Mouse (Mus musculus) embryonic stem cell, embryonic (primary cell): ENCODE measurements around the gene Prss56.

ENCODE experiments used
- CTCF ChIA-PET, 4 experiments: fragments of 300-600 bp in 2 of 4; fragments of 350-600 bp in 2 of 4; sonication (Branson Sonifier 250); formaldehyde crosslinking; loops; one replicate each; lab custom pipeline; 2022; ENCODE audit warnings: inconsistent platforms in 2 of 4; lab: Charles Lee
- POLR2A ChIA-PET, 4 experiments: fragments of 300-600 bp in 2 of 4; fragments of 350-600 bp in 2 of 4; sonication (Branson Sonifier 250); formaldehyde crosslinking; loops; one replicate each; lab custom pipeline; 2022; ENCODE audit warnings: antibody characterized with exemption in 4 of 4, inconsistent platforms in 1 of 4; lab: Charles Lee

Prss56 gene

GRCm38 (mm10) chr1:87204465-87204864 lies 21.4 kb downstream of the Prss56 start, which contains the start of gene Chrng:
Chrng (plus strand) TSS chr1:87204657.
- CTCF ChIA-PET: interaction anchor here in 2 of 4 experiments (2.1 to 7.0 kb wide), 3 partner anchors 17 to 18 kb away, joined by 5 to 40 read pairs (median 30); no protein-coding TSS in a partner anchor
- POLR2A ChIA-PET: interaction anchor here in 1 of 4 experiments (0.6 kb wide), 1 partner anchor 25 kb away, joined by 4 read pairs; no protein-coding TSS in a partner anchor

GRCm38 (mm10) chr1:87205038-87205437 lies 21.9 kb downstream of the Prss56 start:
- POLR2A ChIA-PET: interaction anchor here in 1 of 4 experiments (0.5 to 3.2 kb wide), 6 partner anchors 10 to 640 kb away, joined by 3 to 16 read pairs (median 4); no protein-coding TSS in a partner anchor
- CTCF ChIA-PET: interaction anchor here in 3 of 4 experiments (0.5 to 7.0 kb wide), 3 partner anchors 18 to 58 kb away, joined by 5 to 40 read pairs (median 6); no protein-coding TSS in a partner anchor

- ChIA-PET POLR2A (interaction anchor here in 1 of 4 experiments (0.5 to 3.2 kb wide), 6 partner anchors 9 to 641 kb away, joined by 3 to 16 read pairs (median 4); no protein-coding TSS in a partner anchor), CTCF (interaction anchor here in 3 of 4 experiments (0.5 to 7.0 kb wide), 4 partner anchors 18 to 72 kb away, joined by 4 to 40 read pairs (median 6); no protein-coding TSS in a partner anchor)
These were observed 22.4 kb downstream of the Prss56 start for GRCm38 (mm10) chr1:87205502-87205901.

DNA sequence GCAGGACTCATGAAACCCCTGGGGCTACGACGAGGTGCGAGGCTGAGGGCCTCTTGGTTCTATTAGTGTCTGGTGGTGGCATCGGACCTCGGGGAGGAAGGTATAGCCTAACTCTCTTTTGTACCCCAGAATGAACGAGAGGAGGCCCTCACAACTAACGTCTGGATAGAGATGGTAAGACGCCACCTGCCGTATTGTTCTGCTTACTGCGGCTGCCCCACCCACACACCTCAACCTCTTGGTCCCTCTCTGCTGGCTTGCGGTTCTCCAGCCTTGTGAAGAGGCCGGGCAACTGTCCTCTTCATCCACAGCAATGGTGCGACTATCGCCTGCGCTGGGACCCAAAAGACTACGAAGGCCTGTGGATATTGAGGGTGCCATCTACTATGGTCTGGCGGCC lies 23.2 kb downstream of the Prss56 start:
- CTCF ChIA-PET: interaction anchor here in 2 of 4 experiments (2.1 kb wide), 2 partner anchors 19 kb away, joined by 4 to 5 read pairs; no protein-coding TSS in a partner anchor
- POLR2A ChIA-PET: interaction anchor here in 1 of 4 experiments (1.0 to 3.2 kb wide), 3 partner anchors 8 to 20 kb away, joined by 4 to 16 read pairs (median 6); no protein-coding TSS in a partner anchor

- CTCF ChIA-PET: interaction anchor here in 1 of 4 experiments (0.7 kb wide), 1 partner anchor 25 kb away, joined by 3 read pairs; no protein-coding TSS in a partner anchor
These were observed 28.3 kb downstream of the Prss56 start for GRCm38 (mm10) chr1:87211431-87211830.

GRCm38 (mm10) chr1:87213735-87214704 lies 30.9 kb downstream of the Prss56 start, which contains the start of gene Eif4e2:
Eif4e2 (plus strand) TSS chr1:87213914.
- ChIA-PET CTCF (interaction anchor here in 3 of 4 experiments (0.6 to 1.2 kb wide), 4 partner anchors 12 to 207 kb away, joined by 3 to 5 read pairs (median 4); no protein-coding TSS in a partner anchor), POLR2A (interaction anchor here (1.0 to 27.7 kb wide), 12 partner anchors 8 to 547 kb away, joined by 3 to 723 read pairs (median 6); no protein-coding TSS in a partner anchor)

More at GRCm38 (mm10) chr1:87211431-87211830, 28.3 kb downstream of the Prss56 start:
- POLR2A ChIA-PET: interaction anchor here in 2 of 4 experiments (1.0 to 27.7 kb wide), 5 partner anchors 10 to 24 kb away, joined by 4 to 723 read pairs (median 5); no protein-coding TSS in a partner anchor

DNA sequence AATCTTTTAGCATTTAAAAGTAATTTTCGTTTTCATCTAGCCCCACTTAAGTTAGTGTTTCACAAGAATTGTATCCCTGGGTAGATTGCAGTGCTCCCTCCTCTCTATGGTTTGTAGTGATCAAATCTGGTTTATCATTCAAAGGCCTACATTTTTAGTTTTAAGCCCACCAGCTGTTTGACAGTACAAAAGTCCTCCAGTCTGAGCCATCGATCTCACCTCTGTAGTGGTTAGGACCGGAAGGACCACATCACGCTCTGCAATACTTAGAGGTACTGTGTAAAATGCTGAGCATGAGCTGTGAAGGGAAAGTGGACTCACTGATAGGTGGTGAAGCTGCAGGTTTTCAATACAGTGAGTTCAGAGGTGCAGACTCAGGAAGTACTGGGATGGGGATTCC lies 31.6 kb downstream of the Prss56 start:
- ChIA-PET POLR2A (interaction anchor here (0.5 to 27.7 kb wide), 14 partner anchors 8 to 546 kb away, joined by 3 to 723 read pairs (median 6); no protein-coding TSS in a partner anchor), CTCF (interaction anchor here in 2 of 4 experiments (0.8 to 1.2 kb wide), 3 partner anchors 11 to 206 kb away, joined by 4 to 5 read pairs (median 5); no protein-coding TSS in a partner anchor)

GRCm38 (mm10) chr1:87217938-87218337 lies 34.8 kb downstream of the Prss56 start:
- ChIA-PET CTCF (interaction anchor here in 3 of 4 experiments (0.6 to 2.2 kb wide), 9 partner anchors 9 to 48 kb away, joined by 3 to 7 read pairs (median 4); no protein-coding TSS in a partner anchor), POLR2A (interaction anchor here (0.6 to 27.7 kb wide), 12 partner anchors 8 to 837 kb away, joined by 3 to 723 read pairs (median 6); no protein-coding TSS in a partner anchor)

GRCm38 (mm10) chr1:87225739-87226138 lies 42.6 kb downstream of the Prss56 start:
- CTCF ChIA-PET: interaction anchor here in 2 of 4 experiments (0.8 to 2.3 kb wide), 8 partner anchors 8 to 697 kb away, joined by 3 to 12 read pairs (median 6); no protein-coding TSS in a partner anchor
- POLR2A ChIA-PET: interaction anchor here (0.6 to 27.7 kb wide), 47 partner anchors 3 to 721 kb away, joined by 3 to 723 read pairs (median 5); partner anchors contain the start of genes Efhd1 (in 3 of the 4), Ptma (in 3 of the 4), Eif4e2 (in 2 of the 4) and Gigyf2 (in 2 of the 4)

DNA sequence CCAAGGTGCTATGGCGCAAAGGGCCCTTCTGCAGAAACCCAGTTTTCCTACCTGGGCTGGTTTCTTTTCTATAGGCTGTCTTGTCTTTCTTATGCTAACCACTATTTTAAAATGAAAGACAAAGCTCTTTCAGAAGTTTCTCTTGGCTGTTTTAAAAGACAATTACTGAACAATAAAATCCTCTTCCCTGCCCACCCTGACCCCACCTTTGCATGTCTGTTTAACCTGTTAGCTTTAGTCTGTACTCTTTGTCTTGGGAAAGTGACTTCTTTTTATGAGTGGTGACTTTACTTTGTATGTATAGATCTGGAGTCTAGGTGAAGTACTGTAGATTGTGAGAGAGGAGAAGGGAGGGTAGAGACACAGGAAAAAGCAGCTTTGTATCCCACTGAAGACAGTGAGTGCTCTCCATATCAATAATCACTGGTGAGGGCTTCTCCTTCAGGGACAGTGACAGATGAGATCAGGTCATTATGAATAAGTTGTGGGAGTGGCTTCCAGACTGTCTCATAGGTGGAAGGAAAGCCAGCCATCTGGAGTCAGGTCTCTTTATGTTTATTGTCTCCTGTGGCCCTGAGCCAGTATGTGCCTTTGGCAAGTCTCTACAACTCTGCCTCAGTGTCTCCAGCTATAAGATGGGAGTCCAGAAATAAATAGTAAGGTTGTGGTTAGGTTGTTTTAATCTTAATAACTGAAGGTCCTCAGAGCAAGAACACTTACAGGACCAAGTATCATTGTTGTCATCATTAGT lies 43.5 kb downstream of the Prss56 start:
- CTCF ChIA-PET: interaction anchor here (0.5 to 2.3 kb wide), 17 partner anchors 9 to 698 kb away, joined by 3 to 12 read pairs (median 4); no protein-coding TSS in a partner anchor

GRCm38 (mm10) chr1:87227160-87227550 lies 44.0 kb downstream of the Prss56 start:
- ChIA-PET CTCF (interaction anchor here in 3 of 4 experiments (0.5 to 2.3 kb wide), 8 partner anchors 9 to 191 kb away, joined by 3 to 12 read pairs (median 4); no protein-coding TSS in a partner anchor), POLR2A (interaction anchor here (0.8 to 27.7 kb wide), 41 partner anchors 4 to 797 kb away, joined by 3 to 723 read pairs (median 4); partner anchors contain the start of genes Gigyf2 (in 3 of the 4), Efhd1 (in 2 of the 4), Eif4e2 (in 2 of the 4) and Ptma (in 2 of the 4))

More for the DNA sequence above, 43.5 kb downstream of the Prss56 start:
- POLR2A ChIA-PET: interaction anchor here (0.6 to 27.7 kb wide), 79 partner anchors 3 to 1322 kb away, joined by 3 to 723 read pairs (median 4); partner anchors contain the start of genes Ptma (in 4 of the 4), Efhd1 (in 3 of the 4), Gigyf2 (in 3 of the 4) and Eif4e2 (in 2 of the 4)

DNA sequence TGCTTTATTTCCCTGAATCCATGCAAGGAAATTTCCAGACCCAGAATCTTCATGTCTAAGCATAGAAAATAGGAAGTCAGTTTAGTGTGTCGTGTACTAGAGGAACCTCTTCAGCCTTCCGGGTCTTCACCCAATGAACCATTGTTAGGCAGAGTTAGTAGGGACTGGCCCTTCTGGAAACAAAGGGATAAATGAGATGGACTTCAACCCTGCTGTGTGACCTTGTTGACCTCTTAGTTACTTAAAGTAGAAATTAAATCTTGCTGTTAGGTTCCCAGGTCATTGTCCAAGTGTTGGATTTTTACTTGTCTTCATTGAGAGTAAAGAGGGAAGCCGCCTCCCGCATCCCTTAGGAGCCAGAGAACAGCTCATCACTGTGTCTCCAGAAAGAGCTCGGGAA lies 47.5 kb downstream of the Prss56 start:
- ChIA-PET CTCF (interaction anchor here in 3 of 4 experiments (0.5 to 1.9 kb wide), 3 partner anchors 8 to 395 kb away, joined by 3 to 4 read pairs (median 3); no protein-coding TSS in a partner anchor), POLR2A (interaction anchor here (0.7 to 27.7 kb wide), 10 partner anchors 4 to 442 kb away, joined by 3 to 723 read pairs (median 7); partner anchors contain the start of genes Eif4e2 (in 2 of the 4), Efhd1 (in 1 of the 4) and Gigyf2 (in 1 of the 4))

- CTCF ChIA-PET: interaction anchor here (0.5 to 2.2 kb wide), 8 partner anchors 14 to 58 kb away, joined by 3 to 8 read pairs (median 4); no protein-coding TSS in a partner anchor
- POLR2A ChIA-PET: interaction anchor here (0.6 to 27.7 kb wide), 27 partner anchors 2 to 706 kb away, joined by 3 to 723 read pairs (median 4); partner anchors contain the start of genes Eif4e2 (in 2 of the 4), Gigyf2 (in 2 of the 4), Chrnd (in 1 of the 4) and Efhd1 (in 1 of the 4)
These were observed 49.1 kb downstream of the Prss56 start for GRCm38 (mm10) chr1:87232197-87232596.
